Mouse (Mus musculus) small intestine, adult 2 months (tissue): Measurements from ENCODE around the gene Dock6. TPM values are rescaled to one million over a fixed set of nuclear protein-coding genes. Genes with fewer than 3 reads are reported as not detected.

ENCODE experiments used
- H3K27ac ChIP-seq: fragments of 200-500 bp; 2 replicates; pipeline ENCODE4 v1.5.1; 2012; ENCODE audit warnings: low read depth, low read length, control low read depth, inconsistent platforms; ENCODE audit not compliant: insufficient read depth
- H3K27me3 ChIP-seq: fragments of 200-500 bp; 2 replicates; pipeline ENCODE4 v1.6.1; 2012; ENCODE audit warnings: mild to moderate bottlenecking, moderate library complexity, low read length, inconsistent platforms; ENCODE audit not compliant: control insufficient read depth, insufficient read depth
- H3K36me3 ChIP-seq: fragments of 200-500 bp; 2 replicates; pipeline ENCODE4 v1.6.1; 2012; ENCODE audit warnings: mild to moderate bottlenecking, low read length, control low read depth, inconsistent platforms; ENCODE audit not compliant: control insufficient read depth, insufficient read depth
- H3K4me1 ChIP-seq: fragments of 200-500 bp; 2 replicates; pipeline ENCODE4 v1.6.1; 2012; ENCODE audit warnings: low read length, inconsistent platforms, mixed read lengths; ENCODE audit not compliant: control insufficient read depth, insufficient read depth, insufficient read length
- H3K4me3 ChIP-seq: fragments of 200-500 bp; 2 replicates; pipeline ENCODE4 v1.5.1; 2012; ENCODE audit warnings: low read depth, mild to moderate bottlenecking, control low read depth, inconsistent platforms, low read length, moderate library complexity
- CTCF ChIP-seq: fragments of 200-500 bp; IDR thresholded peaks from 2 replicates; pipeline ENCODE4 v1.5.1; 2012; ENCODE audit warnings: low read depth, mild to moderate bottlenecking, control low read depth, inconsistent platforms, low read length, moderate library complexity, mixed read lengths; ENCODE audit not compliant: insufficient replicate concordance, insufficient read length; ENCODE audit errors: extremely low read depth
- POLR2A ChIP-seq: fragments of 200-500 bp; IDR thresholded peaks from 2 replicates; pipeline ENCODE4 v1.6.1; 2012; ENCODE audit warnings: low read depth, mild to moderate bottlenecking, control low read depth, inconsistent platforms, low read length, moderate library complexity
- WGBS: fragments of 180-500 bp; shearing (Covaris S2); methylation state at CpG from one replicate; pipeline ENCODE4 v1.1.7; 2018; 5-methylcytosine and 5-hydroxymethylcytosine counted together
- polyA plus RNA-seq: library from polyadenylated mRNA; depleted of rRNA; stranded (reverse); fragments of >200 nt; gene quantifications from 2 replicates; pipeline ENCODE4 v1.2.3, GENCODE M21; 2012

The Dock6 gene
- polyA plus RNA-seq, 1 experiment: 73.5 TPM

- Histone ChIP-seq H3K36me3 (0 out of 2 replicates have a peak, but pooled peaks cover 2% of the 10 kb centered on the region), H3K4me1 (peaks cover 13% of the 10 kb centered on the region), H3K27ac (no peak overlapping the region), H3K27me3 (no peaks in the 10 kb centered on the region), H3K4me3 (no peak overlapping the region)
- TF ChIP-seq POLR2A (no peak), CTCF (no peak)
- 88% methylated on average over 6 of the region's 6 CpGs for WGBS
Measured at GRCm38 (mm10) chr9:21764084-21764999, 88.1 kb downstream of the Dock6 start.

- H3K4me3 ChIP-seq: no peak overlapping the region
- no peaks in the 10 kb centered on the region for H3K36me3 ChIP-seq
- TF ChIP-seq POLR2A (no peak), CTCF (no peak)
- no peak overlapping the region for H3K27ac ChIP-seq
- H3K27me3 ChIP-seq: no peaks in the 10 kb centered on the region
- H3K4me1 ChIP-seq: 0 out of 2 replicates have a peak, but pooled peaks cover 6% of the 10 kb centered on the region
Measured at GRCm38 (mm10) chr9:21762135-21762534, 90.3 kb downstream of the Dock6 start.

DNA sequence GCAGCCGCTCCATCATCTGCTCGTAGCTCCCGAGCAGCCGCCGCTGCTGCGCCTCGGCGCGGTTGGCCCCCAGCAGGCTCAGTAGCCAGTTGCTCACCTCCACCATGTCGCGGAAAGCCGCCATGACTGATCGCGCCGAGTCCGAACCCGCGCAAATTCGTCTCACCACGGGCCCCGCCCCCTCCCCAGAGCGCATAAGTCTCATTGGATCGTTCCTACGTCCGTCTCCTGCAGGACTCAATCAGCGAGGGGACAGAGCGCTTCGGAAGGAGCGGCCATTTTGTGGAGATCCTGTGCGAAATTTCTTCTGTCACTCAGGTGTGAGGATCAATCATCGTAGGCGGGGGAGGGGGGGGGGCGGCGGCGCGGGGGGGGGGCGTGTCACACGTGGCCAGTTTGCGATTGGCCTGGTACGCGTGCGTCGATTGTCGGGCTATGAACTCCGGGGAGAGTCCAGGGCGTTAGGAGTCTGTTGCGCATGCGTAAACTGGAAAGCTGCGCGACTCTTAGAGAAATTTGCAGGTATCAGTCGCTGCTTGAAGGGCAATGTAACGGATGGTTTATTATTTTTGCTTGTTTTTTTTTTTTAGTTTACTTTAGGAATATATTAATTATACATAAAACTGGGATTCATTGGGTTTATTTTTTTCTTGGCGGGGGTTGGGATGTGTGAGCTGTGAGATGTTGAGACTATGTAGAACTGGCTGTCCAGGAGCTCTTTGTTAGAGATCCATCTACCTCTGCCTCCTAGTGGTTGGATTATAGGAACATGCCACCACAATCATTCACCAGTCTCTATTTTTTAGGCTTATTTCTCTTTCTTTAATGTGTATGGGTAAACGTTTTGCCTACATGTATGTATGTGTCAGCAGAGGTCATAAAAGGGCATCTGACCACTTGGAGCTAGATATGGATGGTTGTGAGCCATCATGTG, 92.0 kb downstream of the Dock6 start, which contains the start of gene Spc24:
Gene Spc24, minus strand, starts transcription at position 149 of the 934 bp plus-strand sequence.
- Histone ChIP-seq H3K27ac (0 out of 2 replicates have a peak within 1 kb of the TSS, but pooled peaks have one; percentile 2), H3K36me3 (no peaks in the 10 kb centered on the region), H3K27me3 (no peaks in the 10 kb centered on the region), H3K4me3 (peak within 1 kb of the TSS; percentile 73), H3K4me1 (0 out of 2 replicates have a peak, but pooled peaks cover 6% of the 10 kb centered on the region)
- WGBS: under 1% methylated on average over 53 of the region's 54 CpGs
- no peak for TF ChIP-seq CTCF
- TF ChIP-seq POLR2A: no peak

DNA sequence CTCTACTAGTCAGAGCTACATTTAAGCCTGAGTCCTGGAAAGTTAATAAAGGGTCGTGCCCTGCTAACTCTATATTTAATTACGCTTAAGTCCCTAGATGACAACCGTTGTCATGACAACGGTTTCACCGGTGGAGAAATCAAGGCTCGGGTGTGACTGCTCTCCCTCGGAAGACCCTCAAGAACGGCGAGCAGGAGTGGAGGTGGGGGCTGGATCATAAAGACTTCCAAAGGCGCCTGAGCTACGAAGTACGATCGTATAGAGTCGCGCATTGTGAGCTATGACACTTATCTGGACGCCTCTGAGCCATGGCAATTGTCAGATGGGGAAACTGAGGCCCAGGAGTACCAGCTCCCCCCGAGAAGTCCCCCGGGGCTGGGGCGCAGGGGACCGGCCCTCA, 92.7 kb downstream of the Dock6 start:
- Histone ChIP-seq H3K4me1 (0 out of 2 replicates have a peak, but pooled peaks cover 6% of the 10 kb centered on the region), H3K27me3 (no peaks in the 10 kb centered on the region), H3K27ac (no peak overlapping the region), H3K4me3 (peak overlapping the region; percentile 73), H3K36me3 (no peaks in the 10 kb centered on the region)
- no peak for TF ChIP-seq CTCF
- TF ChIP-seq POLR2A: no peak
- WGBS: 1% methylated on average over 20 of the region's 20 CpGs

DNA sequence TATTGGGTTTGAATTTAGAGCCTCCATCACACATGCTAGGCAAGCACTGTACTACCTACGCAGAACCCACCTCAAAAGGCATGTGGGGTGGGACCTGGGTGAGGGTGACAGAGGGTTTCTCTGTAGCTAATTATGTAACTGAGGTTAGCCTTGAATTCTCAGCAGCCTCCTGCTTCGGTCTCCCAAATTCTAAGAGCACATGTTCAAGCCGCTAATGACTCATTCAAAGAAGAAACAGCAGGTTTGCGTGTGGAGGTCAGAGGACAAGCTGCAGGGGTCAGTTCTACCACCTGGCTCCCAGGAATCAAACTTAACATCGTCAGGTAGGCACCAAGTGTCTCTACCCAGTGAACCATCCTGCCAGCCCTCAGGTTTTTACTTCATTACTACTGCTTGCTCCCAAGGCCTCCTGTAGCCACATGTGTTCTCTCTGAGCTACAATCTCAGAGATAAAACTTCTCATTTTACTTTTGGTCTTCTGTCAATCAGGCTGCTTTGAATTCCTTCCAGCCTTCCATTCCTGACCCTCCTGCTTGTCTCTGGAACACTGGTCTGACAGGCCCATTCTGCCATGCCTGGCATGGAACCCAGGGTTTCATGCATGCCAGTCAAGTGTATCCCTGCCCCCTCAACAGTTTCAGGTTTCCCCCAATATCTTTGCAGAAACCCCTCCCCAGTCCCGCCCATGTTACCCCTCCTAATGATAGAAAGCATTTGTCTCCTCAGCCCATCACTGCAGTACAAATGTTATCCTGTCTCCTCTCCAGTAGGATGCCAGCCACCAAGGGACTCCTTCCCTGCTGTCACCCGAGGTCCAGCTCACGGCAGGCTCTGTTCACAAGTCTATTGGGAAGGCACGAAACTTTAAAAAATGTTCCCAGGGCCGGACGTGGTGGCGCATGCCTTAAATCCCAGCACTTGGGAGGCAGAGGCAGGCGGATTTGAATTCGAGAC, 93.6 kb downstream of the Dock6 start:
- Histone ChIP-seq H3K27ac (no peak overlapping the region), H3K4me3 (peak overlapping the region; percentile 29), H3K36me3 (no peaks in the 10 kb centered on the region), H3K4me1 (peaks cover 9% of the 10 kb centered on the region), H3K27me3 (no peaks in the 10 kb centered on the region)
- 51% methylated on average over 14 of the region's 14 CpGs for WGBS
- TF ChIP-seq POLR2A: no peak
- TF ChIP-seq CTCF: no peak

- 72% methylated on average over 13 of the region's 13 CpGs for WGBS
- TF ChIP-seq POLR2A: no peak
- TF ChIP-seq CTCF: no peak
- H3K4me3 ChIP-seq: no peak overlapping the region
- H3K4me1 ChIP-seq: peaks cover 19% of the 10 kb centered on the region
- H3K27me3 ChIP-seq: no peaks in the 10 kb centered on the region
- no peak overlapping the region for H3K27ac ChIP-seq
- peaks cover 9% of the 10 kb centered on the region for H3K36me3 ChIP-seq
Measured at GRCm38 (mm10) chr9:21754516-21755321, 97.7 kb downstream of the Dock6 start.
